Mouse (Mus musculus) embryo, embryonic 9.5 days (tissue): ENCODE results near the gene Rhbg.
"Not testable (repeated sequence)": the region's sequence is repeated elsewhere in the genome, so short reads cannot be mapped to it uniquely, and the experiment has no call there.

Experiments used
- DNase-seq: peaks from one replicate; pipeline ENCODE4 v3.0.0-alpha.2; 2017; ENCODE audit errors: extremely low spot score

Rhbg gene

GRCm38 (mm10) chr3:88254268-88254926, at the start of gene Rhbg:
TSS of gene Rhbg (minus strand) at chr3:88254709.
- no peak for DNase-seq

- DNase-seq, result no peak
These were observed 44.7 kb upstream of the Rhbg start for GRCm38 (mm10) chr3:88299172-88299571.

GRCm38 (mm10) chr3:88297321-88297851, 42.9 kb upstream of the Rhbg start:
- no peak for DNase-seq

GRCm38 (mm10) chr3:88296561-88297318, 42.2 kb upstream of the Rhbg start, which contains the start of the genes Tsacc and Cct3:
TSS of gene Tsacc (minus strand) at chr3:88296999.
TSS of gene Cct3 (plus strand) at chr3:88297116.
- peak; percentile 97 for DNase-seq

- DNase-seq, result no peak
These were observed 41.6 kb upstream of the Rhbg start for GRCm38 (mm10) chr3:88296110-88296560.

- not testable (repeated sequence) for DNase-seq
These were observed 40.8 kb upstream of the Rhbg start for GRCm38 (mm10) chr3:88295272-88295671.

- DNase-seq, result no peak
These were observed 37.5 kb upstream of the Rhbg start for GRCm38 (mm10) chr3:88291970-88292369.

- not testable (repeated sequence) for DNase-seq
These were observed 33.7 kb upstream of the Rhbg start for GRCm38 (mm10) chr3:88288133-88288713.

GRCm38 (mm10) chr3:88287110-88287509, 32.6 kb upstream of the Rhbg start, which contains the start of gene Gm38392:
TSS of gene Gm38392 (minus strand) at chr3:88287210.
- DNase-seq, result no peak

GRCm38 (mm10) chr3:88285565-88285895, 31.0 kb upstream of the Rhbg start:
- not testable (repeated sequence) for DNase-seq

- not testable (repeated sequence) for DNase-seq
These were observed 30.5 kb upstream of the Rhbg start for GRCm38 (mm10) chr3:88284815-88285564.

- not testable (repeated sequence) for DNase-seq
These were observed 26.8 kb upstream of the Rhbg start for GRCm38 (mm10) chr3:88281141-88281916.

GRCm38 (mm10) chr3:88280035-88280434, 25.5 kb upstream of the Rhbg start:
- DNase-seq, result no peak

- no peak for DNase-seq
These were observed 22.1 kb upstream of the Rhbg start for GRCm38 (mm10) chr3:88276529-88277143.

- no peak for DNase-seq
These were observed 21.6 kb upstream of the Rhbg start for GRCm38 (mm10) chr3:88276121-88276520.

GRCm38 (mm10) chr3:88274002-88274401, 19.5 kb upstream of the Rhbg start:
- DNase-seq, result no peak

- no peak for DNase-seq
These were observed 17.4 kb upstream of the Rhbg start for GRCm38 (mm10) chr3:88271859-88272258.

GRCm38 (mm10) chr3:88271298-88271697, 16.8 kb upstream of the Rhbg start:
- not testable (repeated sequence) for DNase-seq

- DNase-seq, result no peak
These were observed 14.5 kb upstream of the Rhbg start for GRCm38 (mm10) chr3:88268991-88269390.

- not testable (repeated sequence) for DNase-seq
These were observed 13.5 kb upstream of the Rhbg start for GRCm38 (mm10) chr3:88268014-88268413.
